Mouse (Mus musculus) spleen, postnatal 10 days (tissue): Measurements from ENCODE around the gene Mgat5.

Experiments used
- DNase-seq, 2 experiments: peaks; one replicate each; pipeline ENCODE4 v3.0.0; 2021 to 2022; ENCODE audit warnings: low spot score in 2 of 2

Gene Mgat5

DNA sequence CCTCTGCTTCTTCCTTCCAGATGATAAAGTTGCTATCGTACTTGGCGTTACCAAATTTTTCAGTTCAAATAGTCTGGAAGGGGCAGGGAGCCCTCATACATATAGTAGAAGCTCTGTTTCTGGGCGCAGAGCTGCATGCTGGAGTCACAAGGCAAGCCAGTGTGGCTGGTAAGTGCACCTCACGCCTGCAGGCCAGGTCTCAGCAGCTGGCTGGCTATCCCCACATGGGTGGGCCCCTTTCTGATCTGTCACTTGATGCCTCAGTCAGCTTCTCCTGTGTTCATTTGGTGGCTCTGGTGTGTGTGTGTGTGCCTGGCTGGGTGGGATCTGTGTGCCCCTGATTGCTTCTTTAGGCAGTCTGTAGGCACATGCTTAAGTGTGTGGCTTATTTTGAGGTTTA lies 12.8 kb downstream of the Mgat5 start:
- no peak for DNase-seq

- no peak for DNase-seq
Observed at GRCm38 (mm10) chr1:127218182-127218581, 13.4 kb downstream of the Mgat5 start.

GRCm38 (mm10) chr1:127219161-127219560 lies 14.3 kb downstream of the Mgat5 start:
- DNase-seq, result no peak

DNA sequence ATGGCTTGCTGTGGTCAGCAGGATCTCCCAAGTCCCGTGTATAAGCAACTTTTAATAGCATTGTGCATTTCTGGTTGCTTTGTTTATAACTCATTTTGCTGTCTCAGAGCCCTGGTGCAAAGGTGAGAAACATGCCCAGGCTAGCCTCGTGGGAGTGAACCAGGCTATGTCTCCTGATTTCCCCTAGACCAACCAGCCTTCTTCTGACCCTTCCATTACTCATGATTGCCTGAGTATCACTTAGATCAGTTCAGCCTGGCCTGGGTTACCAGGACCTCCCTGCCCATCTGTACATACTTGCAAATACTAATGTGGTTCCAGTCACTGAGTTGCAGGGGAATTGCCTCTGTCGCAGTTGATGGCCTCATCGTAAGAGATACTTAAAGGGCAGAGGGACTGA lies 14.8 kb downstream of the Mgat5 start:
- DNase-seq, result no peak

DNA sequence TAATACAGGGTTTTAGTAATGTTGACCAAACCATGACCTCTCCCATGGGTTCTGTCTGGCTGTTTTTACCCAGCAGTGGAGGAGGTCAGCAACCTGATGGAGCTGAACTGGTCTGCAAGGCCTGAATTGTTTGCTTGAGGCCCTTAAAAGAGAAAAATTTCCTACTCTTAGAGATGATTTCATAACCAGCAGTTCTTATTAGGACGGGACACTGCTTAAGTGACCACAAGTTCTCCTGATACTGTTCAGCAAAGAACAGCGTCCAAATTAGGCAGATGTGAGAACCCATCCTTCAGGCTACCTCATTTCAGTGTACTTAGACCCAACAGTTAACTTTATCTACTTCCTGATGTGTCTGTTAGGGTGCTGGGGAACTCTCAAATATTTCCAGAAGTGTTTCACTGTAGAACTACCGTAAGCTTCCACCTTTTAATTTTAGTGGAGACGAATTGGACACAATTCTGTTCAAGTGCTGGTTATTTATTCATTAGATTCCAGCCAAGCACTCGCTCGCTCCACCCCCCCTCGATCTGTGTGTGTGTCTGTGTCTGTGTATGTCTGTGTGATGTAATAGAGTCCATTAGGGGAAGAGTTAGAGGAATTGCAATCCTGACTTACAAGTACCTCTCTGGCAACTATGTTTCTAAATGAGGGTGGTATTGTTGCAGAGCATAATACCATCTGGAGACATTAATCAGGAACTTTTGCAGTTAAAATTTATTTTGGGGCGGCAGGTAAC lies 17.4 kb downstream of the Mgat5 start:
- DNase-seq, result no peak

GRCm38 (mm10) chr1:127225060-127225459 lies 20.2 kb downstream of the Mgat5 start:
- DNase-seq, result no peak

GRCm38 (mm10) chr1:127229011-127229410 lies 24.2 kb downstream of the Mgat5 start:
- DNase-seq, result no peak

DNA sequence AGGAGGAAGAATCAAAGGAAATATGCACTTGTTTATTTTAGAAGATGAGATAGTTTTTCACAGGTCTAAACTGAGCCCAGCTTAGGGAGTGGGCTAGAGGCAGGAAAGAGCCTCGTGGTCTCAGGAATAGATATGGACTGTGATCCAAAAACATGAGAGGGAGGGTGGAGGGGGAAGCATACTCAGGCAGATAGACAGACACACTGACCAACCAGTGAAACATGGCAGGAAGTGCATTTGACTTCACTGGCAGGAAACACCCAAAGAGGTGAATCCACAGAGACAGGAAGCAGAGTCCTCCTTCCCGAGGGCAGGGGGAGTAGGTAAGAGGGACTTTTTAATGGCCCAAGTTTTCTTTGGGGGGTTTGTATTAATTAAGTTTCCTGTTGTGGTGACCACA lies 25.7 kb downstream of the Mgat5 start:
- no peak for DNase-seq

DNA sequence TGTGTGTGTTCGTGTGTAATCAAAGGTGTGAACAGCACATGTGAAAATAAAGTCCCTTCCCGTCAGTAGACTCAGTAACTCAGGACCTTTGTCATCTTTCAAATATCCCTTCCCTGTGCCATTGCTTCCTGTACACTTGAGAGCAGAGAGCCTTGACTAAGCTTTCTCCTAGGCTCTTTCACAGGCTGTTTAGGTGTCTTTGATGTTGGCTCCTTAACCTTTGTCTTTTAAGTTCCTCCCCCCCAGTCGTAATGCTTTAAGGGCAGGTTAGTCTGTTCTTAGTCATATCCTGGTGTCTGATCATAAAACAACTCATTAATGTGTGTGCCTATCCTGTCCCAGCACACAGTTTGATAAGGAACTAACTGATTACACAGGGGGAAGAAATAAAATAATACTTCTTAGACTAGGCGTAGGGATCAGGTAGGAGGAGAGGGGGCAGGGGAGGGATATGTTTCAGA lies 28.4 kb downstream of the Mgat5 start:
- DNase-seq, result no peak

DNA sequence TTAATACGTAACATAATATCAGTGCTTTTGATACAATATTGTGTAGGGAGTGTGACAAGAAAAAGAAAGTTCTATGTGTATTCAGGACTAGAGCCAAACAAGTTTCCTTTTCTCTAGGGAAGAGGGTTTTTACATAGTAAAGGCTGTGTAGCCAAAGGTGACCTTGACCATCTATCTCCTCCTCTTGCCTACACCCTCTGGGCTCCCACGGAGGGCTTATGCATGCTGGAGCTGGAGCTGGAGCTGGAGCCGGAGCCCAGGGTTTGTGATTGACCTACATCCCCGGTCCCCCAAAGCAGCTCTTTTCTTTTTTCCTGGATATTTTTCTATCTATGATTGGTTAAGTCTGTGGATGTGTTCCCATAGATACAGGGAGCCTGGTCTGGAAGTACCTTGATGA lies 30.3 kb downstream of the Mgat5 start:
- no peak for DNase-seq

- DNase-seq, result no peak
Observed at GRCm38 (mm10) chr1:127236396-127236795, 31.6 kb downstream of the Mgat5 start.

- no peak for DNase-seq
Observed at GRCm38 (mm10) chr1:127238871-127239314, 34.1 kb downstream of the Mgat5 start.

- no peak for DNase-seq
Observed at GRCm38 (mm10) chr1:127239914-127240313, 35.1 kb downstream of the Mgat5 start.

DNA sequence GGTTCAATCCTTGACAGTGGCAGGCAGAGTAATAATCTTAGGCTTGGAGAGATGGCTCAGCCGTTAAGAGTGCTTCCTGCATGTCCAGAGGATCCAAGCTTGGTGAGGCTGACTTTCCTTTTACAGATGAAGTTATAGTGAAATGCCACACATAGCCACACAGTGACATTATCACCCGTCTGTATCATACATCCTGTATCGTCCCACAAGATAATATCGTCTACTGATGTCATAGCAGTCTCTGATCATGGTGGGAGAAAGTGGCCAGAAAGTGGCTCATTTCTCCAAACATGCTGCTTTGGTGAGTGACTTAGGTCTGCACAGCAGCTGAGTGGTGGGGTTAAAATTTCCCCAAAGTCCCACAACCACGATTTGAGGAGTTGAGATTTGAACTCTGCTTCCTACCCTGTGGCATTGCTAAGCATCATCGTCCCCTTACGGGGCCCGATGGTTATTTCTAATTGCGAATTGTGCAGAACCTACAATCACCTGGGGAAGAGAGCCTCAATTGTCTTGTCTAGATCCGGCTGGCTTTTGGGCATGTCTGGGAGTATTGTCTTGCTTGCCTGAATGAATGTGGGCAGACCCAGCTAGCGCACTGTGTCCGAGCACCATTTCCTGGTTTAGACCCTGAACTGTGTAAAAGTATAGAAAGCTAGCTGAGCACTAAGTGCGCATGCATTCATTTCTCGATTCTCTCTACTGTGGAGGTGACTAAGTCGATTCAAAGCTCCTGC lies 37.5 kb downstream of the Mgat5 start:
- DNase-seq, result no peak

DNA sequence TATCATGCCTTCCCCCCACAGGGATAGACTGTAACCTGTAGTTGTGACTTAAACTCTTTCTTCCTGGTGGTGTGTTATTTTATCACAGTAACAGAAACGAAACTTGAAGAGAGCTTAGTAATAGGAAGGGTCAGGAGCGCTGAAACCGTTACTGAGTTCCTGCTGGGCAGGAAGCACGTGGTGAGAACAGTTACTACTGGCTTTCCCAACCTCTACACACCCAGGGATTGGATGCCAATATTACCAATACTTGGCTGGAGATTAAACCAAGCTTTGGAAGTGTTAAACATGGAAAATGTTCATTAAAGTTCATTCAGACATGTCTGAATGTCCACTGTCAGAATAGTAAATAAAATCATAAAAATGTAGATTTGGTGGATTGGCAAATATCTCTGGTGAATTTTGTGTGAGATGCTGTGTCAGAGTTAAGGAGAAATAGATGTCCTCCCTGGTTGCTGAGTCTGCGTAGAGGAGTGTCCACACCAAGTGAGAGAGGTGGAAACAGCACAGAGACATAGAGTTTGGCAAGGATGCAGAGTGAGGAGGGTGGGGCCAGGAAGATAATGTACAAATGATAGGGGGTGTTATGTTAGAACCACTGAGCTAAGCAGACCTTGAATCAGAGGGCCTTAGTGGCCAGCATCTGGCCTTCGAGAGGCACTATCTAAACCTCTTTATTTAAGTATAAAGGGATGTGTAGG lies 38.2 kb downstream of the Mgat5 start:
- no peak for DNase-seq

DNA sequence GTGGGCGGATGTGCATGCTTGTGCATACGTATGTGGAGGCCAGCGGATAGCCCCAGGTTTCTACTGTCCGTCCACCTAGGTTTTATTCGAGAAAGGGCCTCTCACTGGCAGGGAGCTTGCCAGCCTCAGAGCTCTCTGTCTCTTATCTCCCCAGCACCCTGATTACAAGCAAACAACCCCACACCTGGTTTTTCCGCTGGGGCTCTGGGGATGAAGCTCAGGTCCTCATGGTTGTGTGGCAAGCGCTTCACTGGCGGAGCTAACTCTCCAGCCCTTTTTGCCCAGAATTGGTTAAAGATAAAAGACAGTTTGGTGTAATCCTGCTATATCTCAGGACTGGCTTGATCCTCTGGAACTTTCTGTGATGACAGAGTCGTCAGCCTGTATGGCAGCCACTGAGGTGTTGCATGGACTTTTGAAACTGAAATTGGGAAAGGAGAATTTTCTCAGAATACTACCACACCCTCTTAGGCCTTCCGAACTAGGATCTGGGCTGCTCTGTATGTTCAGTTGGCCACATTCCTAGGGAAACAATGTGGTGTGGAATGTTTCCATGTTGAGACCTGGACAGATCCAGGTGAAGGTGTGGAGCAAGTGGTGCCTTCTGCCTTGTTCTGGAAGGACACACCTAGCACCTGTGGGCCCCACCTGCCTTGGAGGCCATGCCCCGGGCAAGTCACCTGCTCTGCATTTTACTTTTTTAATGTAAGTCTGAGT lies 39.4 kb downstream of the Mgat5 start:
- DNase-seq, result no peak

GRCm38 (mm10) chr1:127246158-127246557 lies 41.3 kb downstream of the Mgat5 start:
- DNase-seq, result no peak

- DNase-seq, result no peak
Observed at GRCm38 (mm10) chr1:127248433-127248832, 43.6 kb downstream of the Mgat5 start.

DNA sequence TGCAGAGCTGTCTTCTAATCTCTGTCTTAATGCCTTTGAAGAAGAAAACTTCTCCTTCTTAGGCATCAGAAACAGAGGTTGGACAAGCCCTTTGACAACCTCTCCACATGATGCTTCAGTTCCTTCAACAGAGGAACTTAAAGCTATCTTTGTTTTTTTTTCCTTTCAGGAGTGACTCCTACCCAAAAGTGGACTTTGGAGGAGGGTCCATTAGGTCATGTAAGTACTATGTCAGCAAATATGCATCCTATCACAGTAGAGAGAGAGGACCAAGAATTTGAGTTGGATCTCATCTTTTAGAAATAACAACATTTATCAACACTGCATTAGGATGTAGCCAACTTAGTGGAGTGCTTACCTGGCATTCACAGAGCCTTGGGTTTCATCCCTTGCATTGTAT lies 44.8 kb downstream of the Mgat5 start:
- DNase-seq, result no peak

DNA sequence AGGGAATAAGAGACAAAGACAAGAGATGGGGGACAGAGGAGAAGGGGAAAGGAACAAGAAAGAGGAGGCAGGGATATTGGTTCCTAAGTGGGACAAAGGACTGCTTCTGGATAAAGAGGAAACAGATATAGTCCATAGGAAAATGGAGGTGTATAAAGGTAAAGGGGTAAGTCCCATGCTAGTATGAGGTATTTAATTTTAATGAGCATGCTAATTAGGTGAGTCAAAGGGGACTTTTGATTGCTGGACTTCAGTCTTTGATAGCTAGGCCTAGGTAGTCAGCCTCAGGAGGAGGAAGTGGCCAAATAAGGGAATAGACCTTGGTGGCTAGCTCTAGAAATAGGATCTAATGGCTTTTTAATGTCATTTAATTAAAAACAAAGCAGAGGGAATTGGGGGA lies 45.5 kb downstream of the Mgat5 start:
- DNase-seq, result no peak

- DNase-seq, result no peak
Observed at GRCm38 (mm10) chr1:127251751-127252150, 46.9 kb downstream of the Mgat5 start.

- DNase-seq, result no peak
Observed at GRCm38 (mm10) chr1:127257005-127257404, 52.2 kb downstream of the Mgat5 start.
